Mouse (Mus musculus): ENCODE data around the gene Rgs6.

Rgs6 gene

DNA sequence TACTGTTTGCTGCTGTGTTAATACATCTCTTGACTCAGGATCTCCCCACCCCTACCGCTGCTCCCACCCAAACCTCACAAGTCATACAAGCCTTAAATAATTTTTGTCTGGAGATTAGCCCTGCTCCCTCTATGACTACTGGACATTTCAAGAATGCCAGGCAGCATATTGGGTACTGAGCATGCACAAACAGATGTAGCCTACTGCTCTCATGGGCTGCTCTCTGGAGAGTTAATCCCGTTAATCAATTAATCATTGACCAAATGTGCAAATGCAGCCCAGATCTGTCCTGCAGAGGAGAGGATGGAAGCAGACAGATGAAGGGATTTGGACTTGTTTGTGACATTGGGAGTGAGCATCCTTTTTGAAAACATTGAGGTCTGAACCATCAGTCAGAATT lies at the start of gene Rgs6:
TSS of gene Rgs6 (plus strand) at position 276 of the 400 bp plus-strand sequence.
- ATAC-seq (ENCODE audit: insufficient number of reproducible peaks, low FRiP score, low TSS enrichment) = no peak

GRCm38 (mm10) chr12:82547127-82547526 lies 41.0 kb upstream of the Rgs6 start:
- no peak for ATAC-seq (ENCODE audit: insufficient number of reproducible peaks, low FRiP score, low TSS enrichment)

- no peak for ATAC-seq (ENCODE audit: insufficient number of reproducible peaks, low FRiP score, low TSS enrichment)
Measured at GRCm38 (mm10) chr12:82549228-82549627, 38.9 kb upstream of the Rgs6 start.

DNA sequence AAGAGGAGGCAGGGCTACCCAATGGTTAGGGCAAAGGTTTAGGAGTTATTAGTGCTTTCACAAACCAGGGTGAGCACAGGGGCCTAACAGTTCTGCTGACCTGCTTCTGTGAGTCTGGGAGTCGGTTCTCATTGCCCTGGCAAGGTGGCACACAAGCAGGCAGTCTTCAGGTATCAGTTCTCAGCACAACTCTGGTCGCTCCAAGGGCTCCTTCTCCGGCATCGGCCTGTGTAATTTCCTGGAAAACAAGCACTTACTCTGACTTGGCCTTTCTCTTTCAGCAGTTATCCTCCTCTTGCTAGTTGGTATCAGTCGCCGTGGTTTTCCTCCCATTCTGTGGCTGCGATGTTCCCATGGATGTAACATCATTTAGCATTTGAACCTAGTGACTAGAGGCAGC lies 38.0 kb upstream of the Rgs6 start:
- ATAC-seq (ENCODE audit: insufficient number of reproducible peaks, low FRiP score, low TSS enrichment) = no peak

GRCm38 (mm10) chr12:82552376-82552775 lies 35.7 kb upstream of the Rgs6 start:
- ATAC-seq (ENCODE audit: insufficient number of reproducible peaks, low FRiP score, low TSS enrichment) = no peak

DNA sequence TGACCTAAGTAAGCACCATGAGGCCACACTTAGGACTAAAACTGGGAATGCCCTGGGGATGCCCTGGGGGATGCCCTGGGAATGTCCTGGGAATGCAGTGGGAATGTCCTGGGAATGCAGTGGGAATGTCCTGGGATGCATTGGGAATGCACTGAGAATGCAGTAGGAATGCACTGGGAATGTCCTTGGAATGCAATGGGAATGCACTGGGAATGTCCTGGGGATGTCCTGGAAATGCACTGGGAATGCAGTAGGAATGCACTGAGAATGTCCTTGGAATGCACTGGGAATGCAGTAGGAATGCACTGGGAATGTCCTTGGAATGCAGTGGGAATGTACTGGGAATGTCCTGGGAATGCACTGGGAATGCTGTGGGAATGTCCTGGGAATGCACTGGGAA lies 25.2 kb upstream of the Rgs6 start:
- no peak for ATAC-seq (ENCODE audit: insufficient number of reproducible peaks, low FRiP score, low TSS enrichment)

- ATAC-seq (ENCODE audit: insufficient number of reproducible peaks, low FRiP score, low TSS enrichment) = no peak
Measured at GRCm38 (mm10) chr12:82568370-82568769, 19.7 kb upstream of the Rgs6 start.

DNA sequence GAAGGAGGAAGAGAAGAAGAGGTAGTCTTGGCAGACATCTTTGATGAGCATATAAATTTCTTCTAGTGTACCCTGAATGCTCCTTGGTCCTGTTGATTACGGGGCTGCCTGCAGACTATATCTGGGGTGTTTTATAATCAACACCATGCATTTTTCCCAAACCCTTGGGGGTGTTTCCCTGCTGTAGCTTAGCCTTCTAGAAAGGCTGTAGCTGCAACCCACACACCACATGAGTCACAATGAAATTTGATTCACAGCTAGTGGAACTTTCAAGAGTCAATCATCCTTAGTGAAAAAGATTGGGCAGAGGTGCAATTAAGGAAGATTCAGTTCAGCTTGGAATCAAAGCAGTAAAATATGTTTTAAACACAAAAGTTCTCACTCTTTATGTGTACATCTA lies 15.4 kb upstream of the Rgs6 start:
- ATAC-seq (ENCODE audit: insufficient number of reproducible peaks, low FRiP score, low TSS enrichment) = no peak

DNA sequence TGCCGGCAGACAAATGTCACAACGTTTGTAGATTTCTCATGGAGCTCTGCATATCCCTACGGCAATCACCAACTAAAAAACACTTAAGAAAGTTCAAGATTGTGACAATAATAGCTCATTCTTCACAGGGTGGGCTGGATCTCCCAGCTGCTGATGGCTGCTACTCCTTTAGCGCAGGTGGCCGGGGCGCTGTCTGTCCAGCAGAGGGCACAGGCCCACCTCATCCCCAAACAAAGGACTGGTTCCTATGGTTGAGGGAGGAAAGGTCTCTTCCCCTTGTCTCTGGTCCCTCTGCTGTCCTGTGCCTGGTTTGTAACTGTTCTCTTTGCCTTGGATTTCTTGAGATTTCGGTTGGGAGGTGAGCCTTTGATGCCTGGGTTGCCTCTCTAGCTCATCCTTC lies 1.5 kb upstream of the Rgs6 start:
- ATAC-seq (ENCODE audit: insufficient number of reproducible peaks, low FRiP score, low TSS enrichment) = no peak

- ATAC-seq (ENCODE audit: insufficient number of reproducible peaks, low FRiP score, low TSS enrichment) = no peak
Measured at GRCm38 (mm10) chr12:82587348-82587895, 670 bp upstream of the Rgs6 start.

DNA sequence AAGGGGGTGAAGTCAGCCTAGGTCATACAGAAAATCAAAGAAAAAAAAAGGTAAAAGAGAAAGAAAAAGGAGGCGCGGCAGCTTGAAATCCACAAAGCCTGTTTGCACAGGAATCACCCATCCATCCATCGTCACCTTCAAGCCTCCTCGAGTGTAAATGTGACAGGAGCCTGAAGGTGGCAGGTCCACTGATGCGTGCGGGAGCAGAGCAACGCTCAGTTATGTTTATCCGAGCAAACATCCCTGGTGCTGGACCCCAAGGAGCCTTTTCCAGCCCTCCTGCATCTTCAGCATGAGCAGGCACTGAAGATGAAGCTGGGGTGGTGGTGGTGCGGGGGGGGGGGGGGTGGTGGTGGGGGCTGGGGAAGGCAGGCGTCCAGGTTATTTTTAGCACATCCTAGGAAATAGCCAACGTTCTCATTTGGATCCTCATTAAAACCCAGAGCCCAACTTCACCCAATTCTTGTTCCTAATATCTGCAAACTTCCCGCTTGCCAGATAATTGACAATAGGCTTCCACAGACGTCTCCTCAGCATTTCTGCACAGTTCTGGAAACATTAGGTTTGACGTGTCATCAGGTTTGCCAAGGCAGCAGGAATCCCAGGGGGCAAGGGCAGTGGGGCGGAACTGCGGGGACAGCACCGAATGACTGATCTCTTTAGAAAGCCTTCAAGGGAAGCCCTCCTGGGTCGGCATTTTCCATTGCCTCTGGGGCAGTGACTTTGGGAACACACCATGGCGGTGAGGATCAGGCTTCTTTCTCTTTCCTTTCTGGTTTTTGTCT lies 946 bp downstream of the Rgs6 start:
- no peak for ATAC-seq (ENCODE audit: insufficient number of reproducible peaks, low FRiP score, low TSS enrichment)

GRCm38 (mm10) chr12:82599011-82599410 lies 10.9 kb downstream of the Rgs6 start:
- ATAC-seq (ENCODE audit: insufficient number of reproducible peaks, low FRiP score, low TSS enrichment) = no peak

DNA sequence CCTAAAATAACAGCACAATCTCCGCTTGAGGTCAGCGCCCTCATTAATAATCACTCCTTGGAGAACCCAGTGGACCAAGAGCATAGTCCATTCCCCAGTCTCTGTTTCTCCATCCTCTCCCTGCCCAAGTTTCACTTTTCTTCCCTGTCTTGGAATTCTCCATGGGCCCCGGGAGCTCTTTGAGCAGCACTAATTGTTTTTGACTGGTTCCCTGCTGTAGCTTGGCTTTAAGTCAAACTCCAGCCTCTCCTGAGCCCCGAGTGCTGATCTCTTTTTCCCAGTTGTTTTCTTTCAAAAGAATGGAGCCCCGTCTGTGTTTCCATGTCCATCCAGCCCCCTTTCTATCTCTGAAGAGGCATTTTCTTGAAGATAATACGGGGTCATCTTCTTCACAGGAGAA lies 12.3 kb downstream of the Rgs6 start:
- no peak for ATAC-seq (ENCODE audit: insufficient number of reproducible peaks, low FRiP score, low TSS enrichment)

- ATAC-seq (ENCODE audit: insufficient number of reproducible peaks, low FRiP score, low TSS enrichment) = no peak
Measured at GRCm38 (mm10) chr12:82602823-82603222, 14.7 kb downstream of the Rgs6 start.

GRCm38 (mm10) chr12:82603308-82603707 lies 15.2 kb downstream of the Rgs6 start:
- no peak for ATAC-seq (ENCODE audit: insufficient number of reproducible peaks, low FRiP score, low TSS enrichment)

DNA sequence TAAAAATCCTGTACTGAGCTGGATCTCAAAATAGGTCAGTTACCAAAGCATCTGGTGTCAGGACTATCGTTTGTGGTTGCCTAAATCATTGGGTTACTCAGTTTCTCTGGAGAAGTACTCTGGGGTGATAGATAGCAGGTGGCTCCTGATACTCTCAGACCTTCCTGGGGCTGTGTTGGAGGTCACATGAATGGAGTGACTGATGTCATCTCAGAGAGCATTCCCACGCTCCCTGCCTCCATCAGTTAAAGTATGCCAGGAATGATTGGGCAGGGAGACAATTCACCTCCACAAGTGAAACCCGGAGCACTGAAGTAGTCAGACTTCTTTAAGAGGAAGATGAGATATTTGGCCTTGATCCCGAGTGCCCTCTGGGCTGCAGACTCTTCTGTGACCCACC lies 15.9 kb downstream of the Rgs6 start:
- ATAC-seq (ENCODE audit: insufficient number of reproducible peaks, low FRiP score, low TSS enrichment) = no peak

DNA sequence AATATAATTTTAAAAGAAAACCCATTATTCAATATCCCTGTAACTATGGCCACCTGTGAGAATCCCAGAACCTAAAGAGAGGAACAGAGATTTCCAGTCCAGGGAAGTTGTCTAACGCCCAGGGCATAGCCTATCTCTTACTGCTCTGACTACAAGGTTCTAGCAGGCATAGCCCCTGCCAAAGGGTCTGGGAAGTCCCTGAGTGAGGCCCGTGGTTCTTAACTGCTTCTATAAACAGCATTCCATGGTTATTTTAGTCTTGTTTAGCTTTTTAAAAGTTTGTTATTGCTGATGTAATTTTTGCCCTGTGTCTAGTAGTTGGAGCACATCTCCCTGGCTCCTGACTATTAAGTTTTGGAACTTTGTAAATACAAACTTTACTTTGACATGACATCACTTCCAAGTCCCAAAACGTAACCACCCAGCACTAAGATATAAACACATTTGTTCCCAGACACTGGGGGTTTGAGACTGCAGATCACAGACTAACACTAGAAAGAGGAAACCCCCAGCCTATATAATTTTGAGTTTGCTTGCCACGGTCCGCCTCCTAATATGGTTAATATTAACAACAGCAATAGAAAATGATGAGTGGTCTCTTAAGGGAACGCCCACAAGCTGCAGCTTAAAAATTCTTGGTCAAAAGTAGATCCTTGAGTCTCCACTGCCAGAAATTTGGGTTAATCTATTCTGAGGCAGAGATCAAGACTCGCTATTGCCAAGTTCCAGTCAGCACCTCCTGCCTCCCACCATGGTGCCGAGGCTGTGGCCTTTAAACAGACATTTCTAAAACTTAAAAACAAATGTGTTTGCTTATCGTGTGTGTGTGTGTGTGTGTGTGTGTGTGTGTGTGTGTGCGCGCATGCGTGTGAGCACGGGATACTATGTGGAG lies 24.9 kb downstream of the Rgs6 start:
- ATAC-seq (ENCODE audit: insufficient number of reproducible peaks, low FRiP score, low TSS enrichment) = no peak

- ATAC-seq (ENCODE audit: insufficient number of reproducible peaks, low FRiP score, low TSS enrichment) = no peak
Measured at GRCm38 (mm10) chr12:82616486-82616812, 28.4 kb downstream of the Rgs6 start.

- peak; percentile 36; the same call in 1 of the 2 replicates for ATAC-seq (ENCODE audit: insufficient number of reproducible peaks, low FRiP score, low TSS enrichment)
Measured at GRCm38 (mm10) chr12:82616813-82617681, 29.0 kb downstream of the Rgs6 start.

- no peak for ATAC-seq (ENCODE audit: insufficient number of reproducible peaks, low FRiP score, low TSS enrichment)
Measured at GRCm38 (mm10) chr12:82617682-82618370, 29.7 kb downstream of the Rgs6 start.

Data from cerebellum, adult (tissue).